Mouse (Mus musculus) spleen, adult 2 months (tissue): ENCODE results near the gene Tmem184b.

Experiments
- CTCF ChIP-seq: fragments of 200-500 bp; IDR thresholded peaks from 2 replicates; pipeline ENCODE4 v1.5.1; 2011; ENCODE audit warnings: mild to moderate bottlenecking, inconsistent platforms; ENCODE audit not compliant: insufficient read depth, insufficient read length, insufficient replicate concordance; ENCODE audit errors: extremely low read depth
- POLR2A ChIP-seq: fragments of 200-500 bp; IDR thresholded peaks from 2 replicates; pipeline ENCODE4 v1.6.1; 2011; ENCODE audit warnings: low read depth, low read length, inconsistent platforms

- TF ChIP-seq CTCF (no peak), POLR2A (no peak)
Observed at GRCm38 (mm10) chr15:79347845-79348506, 55.4 kb downstream of the Tmem184b start.
